Mouse (Mus musculus) limb, embryonic 11.5 days (tissue): Measurements from ENCODE around the gene Bbs10. TPM values are rescaled to one million over a fixed set of nuclear protein-coding genes. Genes with fewer than 3 reads are reported as not detected.

Experiments used
- ATAC-seq: fragments of 200-750 bp; cut with Nextera tagmentation; 2 replicates; pipeline ENCODE4 v1.8.0; 2017; ENCODE audit warnings: low read depth; ENCODE audit not compliant: insufficient number of reproducible peaks, low FRiP score, low TSS enrichment
- DNase-seq: peaks from one replicate; pipeline ENCODE4 v3.0.0-alpha.2; 2015; ENCODE audit warnings: low spot score
- H3K27ac ChIP-seq: fragments of 300-500 bp; sonication (generic); replicated peaks from 2 replicates; pipeline ENCODE4 v1.5.1; 2014; ENCODE audit warnings: low read depth, mild to moderate bottlenecking, low read length
- H3K27me3 ChIP-seq: fragments of 300-500 bp; sonication (generic); 2 replicates; pipeline ENCODE4 v1.6.1; 2014; ENCODE audit warnings: mild to moderate bottlenecking, low read length, mixed read lengths; ENCODE audit not compliant: control insufficient read depth, insufficient read depth
- H3K36me3 ChIP-seq: fragments of 300-500 bp; sonication (generic); 2 replicates; pipeline ENCODE4 v1.6.1; 2014; ENCODE audit warnings: mild to moderate bottlenecking, low read length, moderate library complexity, mixed read lengths; ENCODE audit not compliant: control insufficient read depth, insufficient read depth
- H3K4me1 ChIP-seq: fragments of 300-500 bp; sonication (generic); 2 replicates; pipeline ENCODE4 v1.6.1; 2014; ENCODE audit warnings: low read length, mixed read lengths; ENCODE audit not compliant: control insufficient read depth, insufficient read depth
- H3K4me2 ChIP-seq: fragments of 300-500 bp; sonication (generic); 2 replicates; pipeline ENCODE4 v1.6.1; 2014; ENCODE audit warnings: low read depth, mild to moderate bottlenecking, moderate library complexity; ENCODE audit not compliant: severe bottlenecking
- H3K4me3 ChIP-seq: fragments of 300-500 bp; sonication (generic); 2 replicates; pipeline ENCODE4 v1.5.1; 2014; ENCODE audit warnings: low read depth, low read length
- H3K9ac ChIP-seq: fragments of 300-500 bp; sonication (generic); 2 replicates; pipeline ENCODE4 v1.6.1; 2014; ENCODE audit warnings: mild to moderate bottlenecking, low read length
- H3K9me3 ChIP-seq: fragments of 300-500 bp; sonication (generic); 2 replicates; pipeline ENCODE4 v1.6.1; 2016; ENCODE audit warnings: low read length; ENCODE audit not compliant: control insufficient read depth
- WGBS: fragments of 180-500 bp; shearing (Covaris S2); extraction: QIAGEN DNeasy Blood & Tissue Kit; methylation state at CpG from one replicate; pipeline ENCODE4 v1.1.7; 2014; 5-methylcytosine and 5-hydroxymethylcytosine counted together
- polyA plus RNA-seq: library from polyadenylated mRNA; unstranded; fragments of >200 nt; fragmentation: Nextera tagmentation; extraction: Ambion mirVana; gene quantifications from 2 replicates; pipeline ENCODE4 v1.2.1, GENCODE M21; 2014

Bbs10 gene
- polyA plus RNA-seq, 1 experiment from 2014 or later: 8.7 TPM

DNA sequence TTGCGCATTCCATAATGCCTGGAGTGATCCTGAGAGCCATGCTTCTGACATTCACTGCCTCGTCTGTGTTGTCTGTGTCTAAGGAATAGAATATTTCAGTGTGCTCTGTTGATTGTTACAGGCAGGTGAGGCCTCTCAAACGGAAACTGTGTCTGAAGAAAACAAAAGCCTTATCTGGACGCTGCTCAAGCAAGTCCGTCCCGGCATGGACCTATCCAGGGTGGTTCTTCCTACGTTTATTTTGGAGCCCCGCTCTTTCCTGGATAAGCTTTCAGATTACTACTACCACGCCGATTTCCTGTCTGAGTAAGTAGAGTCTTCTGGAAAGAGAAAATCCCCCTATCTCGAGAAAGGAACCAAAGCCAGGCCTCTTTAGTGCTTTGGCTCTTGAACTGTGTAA lies 25.6 kb upstream of the Bbs10 start:
- no peak overlapping the region for H3K27ac ChIP-seq
- DNase-seq (no peak), ATAC-seq (no peak)
- no peak overlapping the region for H3K4me3 ChIP-seq
- H3K9me3 ChIP-seq: no peaks in the 10 kb centered on the region
- H3K4me1 ChIP-seq: no peaks in the 10 kb centered on the region
- H3K36me3 ChIP-seq: no peaks in the 10 kb centered on the region
- H3K9ac ChIP-seq: no peak overlapping the region
- H3K4me2 ChIP-seq: no peak overlapping the region
- WGBS: 91% methylated on average over 11 of the region's 11 CpGs
- H3K27me3 ChIP-seq: no peaks in the 10 kb centered on the region

DNA sequence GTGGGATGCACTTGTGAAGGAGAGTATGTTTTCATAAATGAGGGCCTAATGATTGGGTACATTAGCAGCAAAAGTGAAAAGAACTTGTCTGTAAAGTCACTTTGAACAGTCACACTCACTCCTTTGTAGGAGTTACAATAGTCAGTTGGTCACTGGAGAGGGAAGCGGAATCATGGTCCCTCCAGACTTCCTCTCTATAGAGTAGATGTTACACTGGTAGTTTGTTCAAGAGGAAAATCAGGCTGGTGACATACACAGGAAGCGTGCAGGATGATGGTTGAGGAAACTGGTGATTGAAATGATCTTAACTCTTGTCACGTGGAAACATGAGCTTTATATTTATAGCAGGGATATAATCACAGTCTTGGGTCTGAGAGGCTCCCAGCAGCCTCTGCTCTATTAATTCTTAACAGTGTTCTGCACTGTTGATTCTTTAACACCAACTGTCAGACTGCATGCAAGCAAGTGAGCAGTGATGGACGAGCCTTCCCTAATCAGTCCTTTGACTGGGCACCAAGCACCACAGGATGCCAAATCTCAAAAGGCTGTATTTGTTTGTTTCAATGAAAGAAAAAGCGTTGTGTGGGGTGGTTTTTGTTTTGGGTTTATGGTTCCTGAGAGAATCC lies 24.9 kb upstream of the Bbs10 start:
- H3K36me3 ChIP-seq: no peaks in the 10 kb centered on the region
- 81% methylated on average over 5 of the region's 5 CpGs for WGBS
- no peaks in the 10 kb centered on the region for H3K4me1 ChIP-seq
- H3K27me3 ChIP-seq: no peaks in the 10 kb centered on the region
- no peak for DNase-seq
- no peak overlapping the region for H3K4me2 ChIP-seq
- no peaks in the 10 kb centered on the region for H3K9me3 ChIP-seq
- ATAC-seq: no peak
- H3K9ac ChIP-seq: no peak overlapping the region
- H3K4me3 ChIP-seq: no peak overlapping the region
- no peak overlapping the region for H3K27ac ChIP-seq

DNA sequence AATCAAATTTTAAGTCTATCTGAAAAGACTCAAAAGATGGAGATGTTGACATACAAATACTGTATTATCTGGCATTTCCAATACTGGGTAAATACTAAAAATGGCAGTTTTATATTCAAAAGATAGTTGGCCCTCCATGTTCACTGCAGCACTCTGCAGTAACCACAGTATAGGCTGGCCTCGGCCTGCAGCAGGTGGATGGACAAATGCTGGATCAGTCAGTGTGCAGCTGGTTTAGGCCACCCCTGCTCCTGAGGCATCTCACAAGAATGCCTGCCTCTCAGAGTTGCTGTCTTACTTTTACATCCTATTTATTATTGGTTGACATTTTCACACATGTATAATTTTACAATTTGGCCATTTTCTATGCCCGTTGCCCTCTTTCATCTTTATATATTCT lies 22.7 kb upstream of the Bbs10 start:
- WGBS: 91% methylated on average over 2 of the region's 2 CpGs

DNA sequence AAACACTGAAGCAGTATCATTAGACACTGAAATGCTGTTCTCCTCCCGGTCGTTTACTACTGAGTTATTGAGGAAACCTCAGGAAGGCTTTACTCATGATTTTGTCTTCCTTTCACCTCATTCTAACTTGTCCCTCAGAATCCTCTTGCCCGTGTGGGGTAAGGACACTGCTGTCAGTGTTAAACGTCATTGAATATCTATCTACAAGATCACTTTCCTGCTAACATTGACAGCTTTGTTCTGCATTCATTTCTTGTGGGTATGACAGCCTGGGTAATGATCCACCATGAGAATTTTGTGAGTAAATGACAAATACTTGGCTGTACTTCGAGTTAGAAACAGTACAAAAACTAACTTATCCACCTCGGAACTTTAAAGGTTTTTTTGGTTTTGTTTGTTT lies 848 bp upstream of the Bbs10 start:
- no peaks in the 10 kb centered on the region for H3K9me3 ChIP-seq
- no peak for ATAC-seq
- H3K4me3 ChIP-seq: no peak overlapping the region
- H3K4me1 ChIP-seq: no peaks in the 10 kb centered on the region
- 51% methylated on average over 6 of the region's 6 CpGs for WGBS
- H3K27ac ChIP-seq: no peak overlapping the region
- DNase-seq: no peak
- no peak overlapping the region for H3K9ac ChIP-seq
- no peaks in the 10 kb centered on the region for H3K36me3 ChIP-seq
- H3K4me2 ChIP-seq: peak overlapping the region; percentile 52
- no peaks in the 10 kb centered on the region for H3K27me3 ChIP-seq

More for the DNA sequence above, 22.7 kb upstream of the Bbs10 start:
- H3K9me3 ChIP-seq: no peaks in the 10 kb centered on the region
- ATAC-seq (no peak), DNase-seq (no peak)
- no peak overlapping the region for H3K27ac ChIP-seq
- no peak overlapping the region for H3K9ac ChIP-seq
- H3K4me2 ChIP-seq: no peak overlapping the region
- H3K27me3 ChIP-seq: no peaks in the 10 kb centered on the region
- H3K36me3 ChIP-seq: no peaks in the 10 kb centered on the region
- no peaks in the 10 kb centered on the region for H3K4me1 ChIP-seq
- no peak overlapping the region for H3K4me3 ChIP-seq

DNA sequence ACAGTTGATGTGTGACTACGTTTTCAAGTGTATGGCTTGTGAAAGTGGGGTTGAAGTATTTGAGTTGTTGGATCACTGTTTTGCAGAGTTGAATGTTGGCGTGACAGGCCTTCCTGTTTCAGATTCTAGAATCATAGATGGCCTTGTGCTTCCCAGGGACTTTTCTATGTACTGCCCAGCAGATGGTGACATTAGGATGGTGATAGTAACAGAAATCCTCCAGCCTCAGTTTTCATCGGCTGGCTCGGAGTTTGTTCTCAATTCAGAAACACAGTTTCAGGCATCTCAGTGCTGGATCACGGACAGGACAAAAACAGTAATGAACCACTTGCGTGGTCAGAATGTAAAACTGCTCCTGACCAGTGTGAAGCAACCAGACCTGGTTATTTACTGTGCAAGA lies 1.1 kb downstream of the Bbs10 start:
- no peaks in the 10 kb centered on the region for H3K4me1 ChIP-seq
- H3K27ac ChIP-seq: no peak overlapping the region
- no peak overlapping the region for H3K4me2 ChIP-seq
- H3K9ac ChIP-seq: no peak overlapping the region
- WGBS: 88% methylated on average over 6 of the region's 6 CpGs
- ATAC-seq (no peak), DNase-seq (no peak)
- no peaks in the 10 kb centered on the region for H3K27me3 ChIP-seq
- no peaks in the 10 kb centered on the region for H3K36me3 ChIP-seq
- H3K9me3 ChIP-seq: no peaks in the 10 kb centered on the region
- no peak overlapping the region for H3K4me3 ChIP-seq

DNA sequence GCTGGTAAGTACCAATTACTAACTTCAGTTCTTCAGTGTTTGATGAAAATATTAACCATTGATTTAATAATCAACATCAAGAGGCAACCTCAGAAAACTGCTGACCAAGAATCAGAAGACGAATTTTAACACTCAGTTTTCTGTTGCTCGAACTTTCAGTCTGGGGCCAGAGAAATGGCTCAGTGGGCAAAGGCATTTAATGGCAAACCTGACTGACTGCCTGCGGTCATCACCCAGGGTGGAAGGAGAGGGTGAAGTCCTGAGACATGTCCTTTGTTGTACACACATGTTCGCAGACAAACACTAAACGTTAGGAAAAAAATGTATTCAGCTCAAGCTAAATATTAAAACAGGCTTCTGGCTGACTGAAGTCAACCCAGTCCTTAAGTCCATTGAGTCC lies 2.6 kb downstream of the Bbs10 start:
- no peaks in the 10 kb centered on the region for H3K4me1 ChIP-seq
- no peaks in the 10 kb centered on the region for H3K27me3 ChIP-seq
- H3K9ac ChIP-seq: no peak overlapping the region
- WGBS: 93% methylated on average over 5 of the region's 5 CpGs
- H3K4me3 ChIP-seq: no peak overlapping the region
- no peak for DNase-seq
- no peaks in the 10 kb centered on the region for H3K9me3 ChIP-seq
- ATAC-seq: no peak
- no peak overlapping the region for H3K4me2 ChIP-seq
- no peaks in the 10 kb centered on the region for H3K36me3 ChIP-seq
- no peak overlapping the region for H3K27ac ChIP-seq

DNA sequence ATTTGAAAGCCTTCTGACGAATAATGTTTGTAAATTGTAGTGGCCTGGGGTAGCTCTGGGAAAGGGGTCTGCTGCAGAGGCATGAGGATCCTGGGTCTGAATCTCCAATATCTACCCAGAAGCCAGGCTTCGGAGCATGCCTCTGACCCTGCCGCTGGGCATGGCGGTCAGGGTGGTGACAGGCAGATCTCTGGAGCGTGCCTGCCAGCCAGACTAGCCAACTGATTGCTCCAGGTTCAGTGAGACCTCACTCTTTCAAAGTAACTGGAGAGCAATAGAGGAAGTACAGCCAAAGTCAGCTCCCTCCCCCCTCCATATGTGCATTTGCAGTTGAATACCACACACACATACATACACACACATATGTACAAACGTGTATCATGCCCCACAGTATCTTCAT lies 4.0 kb downstream of the Bbs10 start:
- Histone ChIP-seq H3K4me1 (no peaks in the 10 kb centered on the region), H3K4me2 (no peak overlapping the region), H3K27me3 (no peaks in the 10 kb centered on the region), H3K27ac (no peak overlapping the region), H3K9me3 (no peaks in the 10 kb centered on the region), H3K36me3 (no peaks in the 10 kb centered on the region), H3K9ac (no peak overlapping the region), H3K4me3 (no peak overlapping the region)
- 94% methylated on average over 6 of the region's 6 CpGs for WGBS
- DNase-seq (no peak), ATAC-seq (no peak)

DNA sequence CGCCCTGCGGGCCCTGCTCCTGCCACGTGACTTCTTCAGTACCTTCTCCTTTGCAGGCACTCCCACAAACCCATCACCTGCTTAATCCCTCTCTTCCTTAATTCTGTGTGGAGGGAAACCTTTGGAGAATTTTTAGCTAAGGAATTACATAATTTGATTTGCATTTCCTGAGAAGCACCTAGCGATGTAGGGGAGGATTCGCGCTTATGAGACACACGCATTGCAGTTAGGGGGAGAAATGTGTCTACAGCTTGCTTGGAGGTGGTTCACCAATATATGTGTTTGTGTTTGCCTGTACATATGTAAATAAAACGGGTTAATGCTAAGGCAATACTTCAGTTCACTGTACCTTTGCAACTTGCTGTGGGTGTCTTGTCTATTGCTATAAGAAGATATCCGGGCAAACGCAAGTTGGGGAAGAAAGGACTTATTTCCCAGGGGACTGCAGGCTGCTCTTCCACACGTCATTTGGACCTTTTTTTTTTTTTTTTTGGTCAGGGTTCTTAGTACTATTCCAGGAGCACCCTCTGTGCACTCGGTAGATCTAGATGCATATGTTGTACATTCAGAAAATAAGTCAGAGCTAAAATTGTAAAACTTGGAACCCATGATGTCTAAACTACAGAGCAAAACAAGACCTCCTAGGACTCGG lies 10.5 kb downstream of the Bbs10 start:
- no peak overlapping the region for H3K4me2 ChIP-seq
- WGBS: 91% methylated on average over 13 of the region's 13 CpGs
- no peaks in the 10 kb centered on the region for H3K9me3 ChIP-seq
- H3K36me3 ChIP-seq: no peaks in the 10 kb centered on the region
- H3K9ac ChIP-seq: no peak overlapping the region
- ATAC-seq (no peak), DNase-seq (no peak)
- H3K27ac ChIP-seq: no peak overlapping the region
- H3K27me3 ChIP-seq: no peaks in the 10 kb centered on the region
- H3K4me3 ChIP-seq: no peak overlapping the region
- no peaks in the 10 kb centered on the region for H3K4me1 ChIP-seq

DNA sequence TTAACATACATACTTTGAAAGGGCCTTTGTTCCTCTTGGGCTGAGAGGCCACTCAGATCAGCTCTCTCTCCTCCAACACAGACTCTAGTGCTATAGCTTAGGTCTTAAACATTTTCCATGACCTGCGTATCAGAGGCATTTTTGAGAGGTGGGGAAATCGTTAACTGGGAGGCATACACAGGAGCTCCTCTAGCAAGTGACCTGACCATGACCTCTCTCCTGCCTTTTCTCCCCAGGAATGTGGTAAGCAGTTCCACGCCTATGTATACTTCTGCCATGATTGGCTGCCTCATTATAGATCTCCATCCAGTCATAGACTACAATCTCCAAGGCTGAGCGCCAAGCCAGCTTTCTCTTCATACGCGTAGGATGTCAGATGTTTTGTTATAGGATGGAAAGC lies 14.8 kb downstream of the Bbs10 start:
- Histone ChIP-seq H3K27me3 (no peaks in the 10 kb centered on the region), H3K9me3 (no peaks in the 10 kb centered on the region), H3K27ac (no peak overlapping the region), H3K4me1 (no peaks in the 10 kb centered on the region), H3K36me3 (no peaks in the 10 kb centered on the region), H3K4me2 (no peak overlapping the region), H3K9ac (no peak overlapping the region), H3K4me3 (no peak overlapping the region)
- 68% methylated on average over 6 of the region's 6 CpGs for WGBS
- ATAC-seq: no peak
- no peak for DNase-seq
